Mouse (Mus musculus) urinary bladder, postnatal 36 days (tissue): Measurements from ENCODE around the gene Nelfb.
A peak's percentile ranks its signal among the peaks of the same experiment; 100 is the strongest.

Experiments
- DNase-seq, 2 experiments: peaks; one replicate each; pipeline ENCODE4 v3.0.0; 2022; ENCODE audit warnings: low spot score in 2 of 2, mixed read lengths in 1 of 2

The Nelfb gene

DNA sequence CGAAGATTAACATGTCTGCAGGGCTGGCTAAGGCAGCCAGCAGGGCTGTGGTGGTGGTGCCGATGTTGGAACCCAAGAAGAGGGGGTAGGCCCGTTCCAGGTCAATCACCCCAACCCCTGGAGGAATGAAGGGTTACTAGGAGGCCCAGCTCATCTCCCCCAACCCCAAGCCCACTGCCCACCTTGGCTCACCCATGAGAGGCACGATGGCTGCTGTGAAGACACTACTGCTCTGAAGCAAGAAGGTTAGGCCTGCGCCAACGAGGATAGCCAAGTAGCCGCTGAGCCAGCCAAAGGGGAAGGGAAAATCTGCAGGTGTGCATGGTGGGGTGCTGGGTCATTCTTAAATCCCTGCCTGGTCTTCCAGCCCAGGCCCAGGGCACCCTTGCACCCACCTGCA, 19.3 kb upstream of the Nelfb start:
- no peak for DNase-seq

DNA sequence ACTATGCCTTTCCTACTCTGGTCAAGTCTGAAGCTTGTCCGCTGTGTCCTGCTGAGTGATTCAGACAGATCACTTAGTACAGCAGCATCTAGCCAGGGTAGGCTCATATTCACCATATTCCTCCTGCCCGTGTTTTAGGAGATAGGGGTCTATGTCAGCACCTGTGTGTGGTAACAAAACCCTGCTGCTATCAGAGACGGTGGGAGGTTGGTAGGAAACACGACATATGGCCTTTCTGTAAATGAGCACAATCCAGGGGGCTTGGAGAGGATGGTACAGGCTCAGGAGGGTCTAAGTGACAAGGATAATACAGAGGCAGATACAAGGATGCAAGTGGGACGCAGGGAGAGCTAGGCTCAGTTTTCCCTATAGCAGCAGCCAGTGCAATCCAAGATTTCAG, 18.3 kb upstream of the Nelfb start:
- no peak for DNase-seq

DNA sequence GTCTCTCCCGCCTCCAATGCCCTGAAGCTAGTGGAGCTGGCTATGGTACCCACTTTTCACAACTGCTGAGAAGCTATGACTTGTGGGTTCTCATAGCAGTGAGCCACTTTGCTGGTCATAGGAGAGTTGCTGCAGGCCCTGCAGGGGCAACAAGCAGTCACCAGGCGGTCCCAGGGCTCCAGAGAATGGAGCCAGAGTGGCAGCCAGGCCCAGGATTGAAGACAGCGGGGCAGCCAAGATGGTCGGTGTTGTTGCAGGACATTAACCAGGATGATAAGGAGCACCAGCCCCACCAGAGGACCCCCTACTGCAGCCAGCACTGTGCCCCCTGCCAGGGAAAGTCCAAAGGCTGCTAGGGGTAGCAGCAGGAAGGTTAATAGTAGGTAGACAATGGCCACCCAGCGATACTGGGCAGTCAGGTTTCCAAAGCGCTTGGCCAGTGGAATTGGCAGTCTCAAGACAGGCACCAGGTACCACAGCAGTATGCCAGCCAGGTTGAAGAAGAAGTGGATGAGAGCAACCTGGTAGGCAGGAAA, 17.8 kb upstream of the Nelfb start:
- DNase-seq, result no peak

DNA sequence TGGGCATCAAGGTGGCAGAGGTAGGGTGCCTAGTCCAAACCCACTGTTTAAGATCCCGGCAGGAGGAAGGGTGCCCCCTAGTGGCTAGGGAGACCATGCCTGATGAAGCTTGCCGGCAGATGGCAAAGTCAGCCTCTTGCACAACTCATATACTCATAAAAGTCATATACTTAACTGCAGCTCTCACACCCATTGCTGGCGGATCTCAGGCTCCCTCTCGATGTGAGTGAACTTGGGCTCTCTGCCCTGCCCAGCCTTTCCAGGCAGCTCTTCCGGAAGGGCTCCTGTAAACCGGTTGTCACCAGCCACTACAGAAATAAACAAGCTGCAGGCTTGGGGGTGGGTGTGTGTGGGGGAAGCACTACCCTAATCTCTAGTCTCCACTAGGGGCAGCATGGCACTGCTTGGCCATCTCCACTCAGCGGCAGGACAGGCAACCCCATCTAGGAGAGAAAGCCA, 17.2 kb upstream of the Nelfb start:
- DNase-seq, result peak; percentile 87 to 88

DNA sequence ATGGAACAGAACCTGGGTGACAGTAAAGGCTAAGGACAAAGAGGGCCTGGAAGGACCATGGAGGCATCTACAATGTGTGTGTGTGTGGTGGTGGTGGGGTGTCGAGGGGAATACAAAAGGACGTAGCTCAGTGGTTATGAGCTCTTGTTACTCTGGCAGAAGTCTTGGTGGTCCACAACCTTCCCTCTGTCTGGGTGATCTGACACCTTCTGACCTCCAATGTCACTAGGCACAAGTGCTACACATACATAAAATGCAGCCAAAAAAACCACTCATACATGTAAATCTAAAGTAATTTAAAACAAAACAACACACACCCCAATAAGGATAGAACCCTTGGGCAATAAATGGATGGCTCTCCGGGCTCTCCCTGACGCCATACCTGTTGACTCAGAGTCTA, 16.1 kb upstream of the Nelfb start:
- no peak for DNase-seq

DNA sequence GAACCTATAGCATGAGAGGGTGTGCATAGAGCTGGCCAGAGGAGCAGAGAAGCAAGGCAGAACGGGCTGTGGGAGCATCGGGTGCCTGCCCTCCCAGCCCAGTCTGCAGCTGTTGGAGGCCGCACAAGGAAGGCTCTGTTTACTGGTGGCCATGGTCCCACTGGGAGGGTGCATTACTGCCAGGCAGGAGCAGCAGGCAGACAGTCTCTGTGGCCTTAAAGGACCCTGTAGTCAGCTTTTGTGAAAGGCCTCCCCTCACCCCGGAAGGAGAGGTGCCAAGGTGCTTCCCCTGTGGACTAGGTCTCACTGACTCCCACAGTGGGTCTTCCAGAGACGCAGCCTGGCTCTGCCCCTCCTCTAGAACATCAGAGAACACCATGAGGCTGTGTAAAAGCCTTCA, 15.6 kb upstream of the Nelfb start:
- DNase-seq, result no peak

DNA sequence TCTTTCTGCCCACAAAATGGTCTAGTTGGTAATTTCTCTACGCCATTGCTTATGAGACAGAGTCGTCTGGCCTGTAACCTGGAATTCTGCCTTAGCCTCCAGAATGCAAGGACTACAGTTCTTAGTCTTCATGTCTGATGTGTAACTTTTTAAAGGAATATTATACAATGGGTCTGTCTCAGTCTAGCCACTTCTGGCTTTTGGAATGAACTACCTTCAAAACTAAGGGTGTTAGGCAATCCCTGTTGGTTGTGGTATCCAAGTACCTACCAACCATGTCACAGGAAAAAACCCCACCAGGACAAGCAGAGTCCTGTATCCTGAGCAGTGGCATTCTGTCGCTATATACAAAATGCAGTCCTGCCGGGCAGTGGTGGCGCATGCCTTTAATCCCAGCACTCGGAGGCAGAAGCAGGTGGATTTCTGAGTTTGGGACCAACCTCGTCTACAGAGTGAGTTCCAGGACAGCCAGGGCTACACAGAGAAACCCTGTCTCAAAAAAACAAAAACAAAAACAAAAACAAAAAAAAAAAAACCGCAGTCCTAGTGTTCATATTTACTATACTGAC, 14.6 kb upstream of the Nelfb start:
- DNase-seq, result no peak

DNA sequence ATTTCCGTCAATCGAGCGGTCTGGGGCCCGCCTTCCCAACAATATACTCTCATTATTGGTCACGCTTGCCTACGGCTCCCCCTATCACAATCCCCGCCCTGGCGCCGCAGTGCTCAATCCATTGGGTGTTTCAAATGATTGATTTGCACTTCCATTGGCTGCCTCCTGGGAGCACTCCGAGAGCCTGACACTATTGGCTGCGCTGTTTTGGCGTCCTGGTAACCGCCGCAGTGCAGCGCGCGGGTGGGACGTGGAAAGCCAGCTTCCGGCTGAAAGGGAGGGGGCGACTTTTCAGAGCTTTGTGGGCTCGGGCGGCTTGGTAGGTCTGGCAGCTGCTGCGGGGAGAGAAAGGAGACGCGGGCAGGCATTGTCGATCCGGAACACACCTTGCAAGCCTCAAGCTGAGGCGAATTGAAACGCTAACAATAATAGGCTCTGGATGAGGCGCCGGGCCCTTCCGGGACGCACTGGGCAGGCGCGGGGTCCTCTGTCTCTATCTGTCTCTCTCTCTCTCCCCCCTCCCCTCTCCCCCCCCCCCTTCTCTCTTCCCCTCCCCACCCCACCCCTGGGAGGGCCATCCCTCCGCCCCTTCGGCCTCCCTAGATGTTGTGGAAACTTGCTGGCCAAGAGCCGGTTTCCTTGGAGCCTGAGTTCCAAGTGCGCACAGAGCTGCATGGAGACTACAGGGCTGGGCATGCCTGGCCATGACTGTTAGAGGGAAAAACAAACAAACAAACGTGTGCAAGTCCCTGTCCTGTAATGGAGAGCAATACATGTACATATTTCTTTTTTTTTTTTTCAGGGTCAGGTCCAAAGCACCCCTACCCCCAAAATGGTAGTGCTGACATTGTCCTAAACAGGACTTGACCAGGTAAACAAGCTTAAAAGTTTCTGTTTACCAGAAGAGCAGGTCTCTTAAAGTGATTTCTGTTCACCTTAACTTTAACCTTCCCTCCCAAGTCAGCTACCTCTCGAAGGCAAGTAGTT, 13.8 kb upstream of the Nelfb start:
- peak; percentile 94 to 98 for DNase-seq

DNA sequence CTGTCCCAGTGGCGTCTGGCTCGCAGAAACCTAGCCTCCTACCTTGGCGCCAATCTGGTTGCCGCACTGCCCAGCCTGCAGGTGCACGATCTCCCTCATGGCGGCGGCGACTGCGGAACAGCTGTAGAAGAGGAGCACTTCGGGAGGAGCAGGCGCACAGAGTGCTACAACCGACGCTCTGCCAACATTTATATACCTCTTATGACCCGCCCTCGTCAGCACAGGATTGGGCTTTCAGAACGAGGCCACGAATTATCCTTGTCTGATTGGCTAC, 13.1 kb upstream of the Nelfb start, which contains the start of gene Tubb4b:
Gene Tubb4b (minus strand): TSS at position 211 of the 274 bp plus-strand sequence.
- no peak for DNase-seq

DNA sequence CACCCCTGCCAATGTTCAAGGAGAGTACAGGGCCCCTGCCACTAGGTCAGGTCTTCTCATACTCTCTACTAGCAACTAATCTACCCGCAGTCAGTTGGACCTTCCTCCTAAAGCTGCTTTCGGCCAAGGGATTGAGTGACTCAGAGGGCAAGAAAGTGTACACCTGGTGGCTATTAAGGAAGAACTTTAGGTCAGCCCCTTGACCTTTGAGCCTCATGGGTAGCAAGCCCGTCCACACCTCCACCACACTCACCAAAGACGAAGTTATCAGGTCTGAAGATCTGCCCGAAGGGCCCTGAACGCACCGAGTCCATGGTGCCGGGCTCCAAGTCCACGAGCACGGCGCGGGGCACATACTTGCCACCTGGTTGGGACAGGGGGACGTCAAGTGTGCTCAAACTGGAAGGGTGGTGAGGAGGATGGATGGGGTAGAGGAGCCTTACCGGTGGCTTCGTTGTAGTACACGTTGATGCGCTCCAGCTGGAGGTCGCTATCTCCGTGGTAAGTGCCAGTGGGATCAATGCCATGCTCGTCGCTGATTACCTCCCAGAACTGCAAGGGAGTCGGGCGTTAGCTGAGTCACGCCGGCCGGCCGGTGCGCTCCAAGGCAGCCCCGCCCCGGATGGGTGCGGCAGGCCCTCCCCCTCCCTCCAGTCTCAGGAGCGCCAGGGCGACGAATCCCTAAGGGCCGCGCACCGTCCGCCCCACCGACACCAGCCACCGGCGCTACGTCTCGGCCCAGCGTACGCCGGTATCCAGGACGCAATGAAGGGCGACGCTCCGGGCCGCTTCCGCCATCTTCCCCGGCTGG, 12.6 kb upstream of the Nelfb start:
- peak; percentile 82 to 87 for DNase-seq

DNA sequence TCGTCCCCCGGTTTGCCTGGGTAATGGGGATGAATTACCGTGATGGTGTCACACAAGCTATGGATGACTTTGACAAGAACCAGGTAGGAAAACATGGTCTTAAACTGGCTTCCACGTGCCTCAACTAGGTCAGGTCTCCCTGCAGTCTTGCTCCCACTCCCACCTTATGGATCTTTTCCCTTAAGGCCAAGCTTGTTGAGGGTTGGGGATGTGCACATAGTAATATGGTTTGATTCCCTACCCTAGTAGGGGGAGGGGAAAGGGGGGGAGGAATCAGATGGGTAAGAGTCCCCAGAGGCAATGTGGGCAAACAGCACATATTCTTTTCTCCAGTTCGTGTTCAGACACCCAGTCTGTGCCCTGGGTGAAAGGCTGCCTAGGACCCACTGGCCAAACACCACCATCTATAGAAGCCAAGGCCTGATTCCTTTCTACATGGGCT, 10.1 kb upstream of the Nelfb start:
- DNase-seq, result no peak

DNA sequence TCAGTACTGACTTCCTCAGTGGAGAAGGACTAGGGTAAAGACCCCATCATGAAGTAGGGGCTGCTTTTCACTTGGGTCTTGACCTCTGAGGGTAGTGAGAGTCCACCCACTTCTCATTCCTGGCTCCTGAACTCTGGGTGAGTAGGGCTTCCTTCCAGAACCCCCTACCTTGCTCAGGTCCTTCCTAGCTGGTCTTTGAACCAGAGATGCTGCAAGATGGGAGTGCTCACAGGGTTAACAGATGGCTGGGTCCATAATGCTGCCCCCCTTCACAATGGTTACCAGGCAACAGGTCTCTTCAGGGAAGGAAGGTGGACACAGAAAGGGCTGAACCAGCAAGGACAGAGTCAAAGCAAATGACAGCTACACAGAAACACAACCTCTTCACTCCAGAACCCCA, 7.2 kb upstream of the Nelfb start, which contains the start of gene Fam166a:
Gene Fam166a (plus strand): TSS at position 301 of the 400 bp plus-strand sequence.
- no peak for DNase-seq

DNA sequence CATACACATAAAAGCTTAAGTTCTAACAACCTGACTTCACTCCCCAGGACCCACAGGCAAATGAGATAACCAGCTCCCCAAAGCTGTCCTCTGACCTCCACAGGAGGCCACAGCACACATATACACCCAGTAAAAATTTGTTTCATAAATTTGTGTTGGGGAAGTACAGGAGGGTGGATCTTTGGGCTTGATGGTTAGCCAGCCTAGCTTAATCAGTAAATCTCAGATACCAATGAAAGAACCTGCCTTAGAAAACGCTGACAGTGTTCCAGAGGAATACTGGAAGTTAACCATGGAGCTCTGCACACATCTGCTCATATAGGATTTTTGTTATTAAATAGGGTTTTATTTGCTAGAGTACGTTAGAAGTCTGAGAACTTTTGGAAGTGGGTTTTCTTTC, 6.4 kb upstream of the Nelfb start:
- DNase-seq, result no peak

DNA sequence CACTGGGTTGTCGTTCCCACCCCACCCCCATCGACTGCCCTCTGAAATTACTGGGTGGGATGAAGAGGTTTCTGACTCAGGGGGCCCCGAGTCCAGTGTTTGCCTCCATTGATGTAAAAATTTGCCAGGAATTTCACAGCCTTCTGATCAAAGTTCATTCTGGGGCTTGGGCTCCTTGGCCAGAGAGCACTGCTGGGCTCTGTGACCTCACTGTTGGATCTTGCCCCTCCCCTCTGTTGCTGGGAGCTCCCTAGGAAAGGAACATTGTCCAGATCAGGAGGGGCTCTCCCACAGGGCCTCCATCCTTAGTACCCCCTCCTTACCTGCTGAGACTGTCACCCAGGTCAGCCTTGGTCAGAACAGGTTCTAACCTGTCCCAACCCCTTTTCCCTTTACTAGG, 3.2 kb upstream of the Nelfb start, which contains the start of gene Stpg3:
Gene Stpg3 (minus strand): TSS at position 194 of the 400 bp plus-strand sequence.
- no peak for DNase-seq

DNA sequence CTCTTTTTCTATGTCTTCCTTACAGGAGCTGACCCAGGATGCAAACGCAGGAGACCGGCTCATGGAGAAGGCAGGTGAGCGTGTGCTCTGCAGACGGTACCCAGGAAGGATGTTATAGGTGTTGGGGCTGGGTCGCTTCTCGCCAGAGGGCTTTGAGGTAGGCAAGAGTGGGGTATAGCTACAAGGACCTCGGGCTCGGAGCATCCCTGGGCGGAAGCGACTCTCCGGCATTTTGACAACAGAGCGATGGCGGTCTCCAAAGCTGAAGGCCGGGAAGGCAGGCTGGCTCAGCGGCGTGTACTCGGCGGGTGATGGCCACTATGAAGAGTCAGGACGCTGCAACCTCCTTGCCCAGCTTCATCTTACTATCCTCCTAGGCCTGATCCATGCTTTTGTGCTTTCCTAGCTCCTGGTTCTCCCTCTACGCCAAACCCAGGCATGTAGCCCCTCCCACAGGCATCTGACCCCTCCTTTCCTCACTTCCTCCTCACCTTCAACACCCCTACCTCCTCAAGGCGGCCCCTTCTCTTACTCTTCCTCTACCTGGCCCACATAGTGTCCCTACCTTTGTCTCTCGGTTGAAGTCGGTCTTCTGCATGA, 2.1 kb upstream of the Nelfb start:
- DNase-seq, result no peak

DNA sequence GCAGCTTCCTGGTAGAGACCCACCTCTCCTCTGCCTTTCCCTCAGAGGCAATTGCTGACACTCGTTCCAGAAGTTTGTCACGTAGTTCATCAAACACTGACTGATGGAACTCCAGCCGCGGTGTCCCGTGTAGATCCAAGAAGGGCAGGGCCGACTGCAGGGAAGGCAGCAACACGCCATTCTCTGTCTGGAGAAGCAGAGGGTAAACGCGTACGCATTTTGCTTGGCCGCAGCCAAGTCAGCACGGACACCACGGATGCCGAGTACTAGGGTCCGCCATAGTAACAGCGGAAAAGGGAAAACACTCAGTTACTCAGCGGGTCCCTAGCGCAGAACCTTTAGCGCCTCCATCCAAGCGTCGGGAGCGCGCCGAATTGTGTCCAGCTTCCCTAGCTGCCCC, 603 bp downstream of the Nelfb start:
- no peak for DNase-seq

DNA sequence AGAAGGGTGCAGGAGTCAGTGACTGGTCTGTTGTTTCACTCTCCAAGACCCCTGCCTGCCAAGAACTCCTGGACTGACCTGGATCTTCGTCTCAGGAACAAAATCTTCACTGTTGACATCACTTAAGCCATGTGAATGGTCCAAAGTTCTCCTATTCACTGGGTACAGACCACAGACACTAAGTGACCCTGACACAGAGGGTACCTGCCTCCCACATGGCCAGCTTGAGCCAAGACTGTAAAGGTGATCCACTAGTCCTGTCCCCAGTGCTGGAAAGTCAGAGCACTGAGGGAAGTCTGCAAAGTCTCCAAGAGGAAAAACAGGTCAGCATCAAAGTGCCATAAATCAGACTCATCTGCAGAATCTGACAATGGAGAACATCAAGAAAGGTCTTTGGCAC, 3.7 kb downstream of the Nelfb start:
- DNase-seq, result no peak

DNA sequence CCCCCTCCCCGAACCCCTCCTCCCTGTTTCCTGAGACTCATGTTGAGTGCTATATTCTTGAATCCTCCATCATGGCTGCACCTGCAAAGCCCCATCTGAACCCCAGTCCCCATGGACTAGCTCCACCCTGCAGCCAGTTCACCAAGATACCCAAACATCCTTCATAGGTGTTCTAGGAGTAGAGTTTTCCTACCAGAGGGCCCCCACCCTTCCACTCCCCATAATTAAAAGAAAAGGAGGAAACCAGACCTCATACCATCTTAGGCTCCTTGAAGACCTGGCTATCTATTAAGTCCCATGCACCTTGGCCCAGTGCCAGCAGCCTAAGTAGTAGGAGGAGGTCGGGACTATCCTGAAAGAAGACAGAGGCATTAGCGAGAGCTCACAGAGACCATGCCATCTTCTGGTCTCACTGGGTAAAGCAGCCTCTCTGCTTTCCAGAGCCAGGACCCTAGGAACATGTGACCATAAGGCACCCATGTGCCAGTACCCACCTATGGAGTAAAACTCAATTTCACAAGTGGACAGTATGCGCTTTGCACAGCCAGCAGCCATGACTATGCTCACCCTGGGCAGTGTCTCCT, 7.6 kb downstream of the Nelfb start:
- no peak for DNase-seq

DNA sequence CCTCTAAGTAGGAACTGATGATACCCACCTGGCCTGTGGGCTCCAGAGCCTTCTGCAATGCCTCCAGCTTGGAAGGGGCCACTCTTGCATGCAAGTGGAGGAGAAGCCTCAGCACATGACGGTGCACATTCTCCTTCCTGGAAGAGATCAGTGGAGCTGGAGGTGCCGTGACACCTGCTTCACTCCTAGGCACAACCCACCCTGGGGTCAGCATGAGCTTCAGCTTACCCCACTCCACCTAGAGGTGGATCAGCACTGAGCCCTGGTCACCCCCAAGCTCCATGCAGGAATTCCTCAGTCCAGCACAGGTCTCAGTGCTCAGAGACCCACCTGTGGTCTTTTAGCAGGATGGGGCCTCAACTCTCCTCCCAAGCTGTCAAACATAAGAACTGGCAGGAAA, 10.7 kb downstream of the Nelfb start:
- no peak for DNase-seq

DNA sequence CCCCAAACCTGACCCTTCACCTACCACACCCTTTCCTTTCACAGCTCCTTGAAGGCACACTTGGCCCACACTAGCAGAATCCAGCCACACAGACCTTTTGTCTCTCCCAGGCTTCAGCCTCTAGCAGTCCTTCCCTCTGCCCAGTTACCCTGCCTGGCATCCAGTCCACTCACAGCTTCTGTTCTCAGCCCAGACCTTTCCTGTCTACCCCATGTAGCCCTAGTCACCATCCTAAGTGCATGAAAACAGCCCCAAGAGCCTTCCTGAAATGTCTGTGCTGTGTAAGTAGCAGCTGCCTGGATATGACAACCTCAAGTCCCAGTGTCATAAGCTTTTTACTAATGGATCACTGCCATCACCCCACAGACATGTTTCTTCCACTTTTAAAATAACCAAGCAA, 13.3 kb downstream of the Nelfb start:
- DNase-seq, result no peak

DNA sequence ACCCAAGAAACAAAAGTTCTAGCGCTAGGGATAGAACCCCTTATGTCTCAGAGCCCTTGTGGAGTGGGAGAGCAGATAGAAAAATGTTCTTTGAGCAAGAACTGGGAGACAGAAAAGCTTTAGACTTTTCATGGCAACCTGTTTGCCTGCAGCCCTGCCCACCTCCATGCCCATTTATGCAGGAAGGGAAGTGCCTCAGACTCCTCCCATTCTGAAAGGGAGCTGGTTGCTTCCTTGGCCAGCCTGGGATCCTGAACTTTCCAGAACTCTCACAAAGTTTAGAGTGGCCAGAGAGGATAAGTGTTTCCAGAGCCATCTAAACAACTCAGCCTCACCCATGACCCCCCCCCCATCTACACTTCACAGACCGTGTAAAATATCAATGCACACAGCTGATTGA, 14.1 kb downstream of the Nelfb start:
- DNase-seq, result no peak
